Comparison of ENCODE assay signal across 17 mouse cellular contexts in the genomic region with DNA sequence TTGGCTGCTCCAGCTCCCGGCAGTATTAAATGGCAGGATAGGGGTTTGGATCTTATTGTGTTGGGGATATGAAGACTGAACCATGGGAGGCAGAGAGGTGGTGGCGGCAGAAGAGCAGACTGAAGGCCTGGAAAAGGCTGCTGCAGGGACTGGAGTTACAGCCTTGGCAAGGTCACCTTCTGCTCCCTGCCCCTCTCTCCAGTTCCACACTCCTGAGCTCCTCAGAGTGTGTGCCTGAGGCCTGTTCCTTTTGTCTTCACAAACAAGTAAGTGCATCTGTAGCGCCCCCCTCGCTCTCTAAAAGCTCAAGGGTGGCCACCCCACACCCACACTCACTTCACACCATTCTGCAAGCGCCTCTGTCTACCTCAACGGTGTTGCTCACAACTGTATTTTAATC.
"Had no signal": no experiment of that assay in that cellular context is flagged by ENCODE, and none has a peak within 500 bp of the region (broad histone marks: within the 10 kb centered on the region; RNA-seq: fewer than 3 reads in every experiment).

No protein-coding gene starts in this region.

- H3K27ac ChIP-seq: macrophage; midbrain, embryonic 13.5 days; midbrain, embryonic 15.5 days; neural tube, embryonic 12.5 days had no signal

- H3K9me3 ChIP-seq: midbrain, embryonic 15.5 days; neural tube, embryonic 12.5 days had no signal

- H3K4me1 ChIP-seq: midbrain, embryonic 15.5 days; neural tube, embryonic 12.5 days had no signal

- H3K27me3 ChIP-seq: midbrain, embryonic 13.5 days; midbrain, embryonic 15.5 days; neural tube, embryonic 12.5 days had no signal

- DNase-seq: lung, adult 18-20 months; lung, embryonic 14.5 days; lung, postnatal 10 days; lung, postnatal 36 days; retina, postnatal 1 day; right cerebral cortex, adult 18-20 months; right cerebral cortex, postnatal 25 days; right cerebral cortex, postnatal 4 days; spleen, adult 18-20 months; thymus, adult 18-20 months; thymus, postnatal 14 days; thymus, postnatal 36 days had no signal

- H3K4me3 ChIP-seq: megakaryocyte, embryonic 14.5 days; midbrain, embryonic 13.5 days; midbrain, embryonic 15.5 days; neural tube, embryonic 12.5 days had no signal

- H3K36me3 ChIP-seq: midbrain, embryonic 13.5 days; midbrain, embryonic 15.5 days; neural tube, embryonic 12.5 days had no signal
